ENCODE assay signal across 16 mouse cellular contexts in genomic region chr1:184064306-184064705, GRCm38 (mm10). TPM values are rescaled to one million over a fixed set of nuclear protein-coding genes. Genes with fewer than 3 reads are reported as not detected.
DNase-seq lines count a peak whose midpoint lies in the region; ATAC-seq lines count a peak whose summit lies in the region.
"Had no signal": no experiment of that assay in that cellular context is flagged by ENCODE, and none has a peak within 500 bp of the region (broad histone marks: within the 10 kb centered on the region; RNA-seq: fewer than 3 reads in every experiment).

No protein-coding gene starts in this region.

- 0 out of 2 replicates have a peak overlapping the region, but pooled peaks have one; percentile 10 for H3K27ac ChIP-seq in midbrain, embryonic 10.5 days (replicated peaks)
- H3K27ac ChIP-seq in midbrain, embryonic 13.5 days = no peak overlapping the region
- no peak overlapping the region for H3K27ac ChIP-seq in hindbrain, embryonic 13.5 days
- H3K27ac ChIP-seq: left cerebral cortex, adult 2 months; macrophage had no signal

- WGBS in midbrain, embryonic 10.5 days = 88% methylated on average over 7 of the region's 7 CpGs
- 85% methylated on average over 7 of the region's 7 CpGs for WGBS in midbrain, embryonic 13.5 days
- 80% methylated on average over 7 of the region's 7 CpGs for WGBS in hindbrain, embryonic 13.5 days

- no peaks in the 10 kb centered on the region for H3K27me3 ChIP-seq in midbrain, embryonic 10.5 days (ENCODE audit: low read depth, poor library complexity, severe bottlenecking)
- H3K27me3 ChIP-seq in midbrain, embryonic 13.5 days = no peaks in the 10 kb centered on the region
- H3K27me3 ChIP-seq in megakaryocyte, embryonic 14.5 days (replicated peaks) = no peaks in the 10 kb centered on the region
- no peaks in the 10 kb centered on the region for H3K27me3 ChIP-seq in hindbrain, embryonic 13.5 days

- DNase-seq in gastrocnemius, adult 18-20 months (ENCODE audit: low spot score) = peak; percentile 63
- no peak for DNase-seq in gastrocnemius, postnatal 14 days
- no peak for DNase-seq in midbrain, embryonic 10.5 days (ENCODE audit: low spot score)
- peak; percentile 67 for DNase-seq in thymus, postnatal 4 days
- DNase-seq in left cerebral cortex, adult 8-10 months (ENCODE audit: low spot score in 2 of 2) = no peak
- DNase-seq: cerebellum, adult 11-12 months; kidney, postnatal 14 days; lung, adult 18-20 months; right cerebral cortex, postnatal 25 days had no signal

- no peak overlapping the region for H3K9ac ChIP-seq in midbrain, embryonic 13.5 days (replicated peaks)
- no peak overlapping the region for H3K9ac ChIP-seq in hindbrain, embryonic 13.5 days

- intact Hi-C loops in gastrocnemius, postnatal 14 days (cut with DNase I; ENCODE audit: low total_unique reads) = no loop called here

- H3K9me3 ChIP-seq in midbrain, embryonic 10.5 days (replicated peaks) = no peaks in the 10 kb centered on the region
- no peaks in the 10 kb centered on the region for H3K9me3 ChIP-seq in midbrain, embryonic 13.5 days
- H3K9me3 ChIP-seq in megakaryocyte, embryonic 14.5 days = no peaks in the 10 kb centered on the region
- no peaks in the 10 kb centered on the region for H3K9me3 ChIP-seq in hindbrain, embryonic 13.5 days

- H3K4me2 ChIP-seq in midbrain, embryonic 13.5 days (replicated peaks) = no peak overlapping the region
- no peak overlapping the region for H3K4me2 ChIP-seq in hindbrain, embryonic 13.5 days

- peaks cover 9% of the 10 kb centered on the region for H3K36me3 ChIP-seq in midbrain, embryonic 10.5 days
- H3K36me3 ChIP-seq in midbrain, embryonic 13.5 days = peaks cover 6% of the 10 kb centered on the region
- H3K36me3 ChIP-seq in megakaryocyte, embryonic 14.5 days (replicated peaks; ENCODE audit: low read length) = peaks cover 90% of the 10 kb centered on the region
- H3K36me3 ChIP-seq in hindbrain, embryonic 13.5 days = peaks cover 5% of the 10 kb centered on the region
- H3K36me3 ChIP-seq: G1E had no signal

- ATAC-seq in midbrain, embryonic 13.5 days = no peak
- ATAC-seq in hindbrain, embryonic 13.5 days (ENCODE audit: low FRiP score) = no peak

- H3K4me3 ChIP-seq in midbrain, embryonic 10.5 days = no peak overlapping the region
- no peak overlapping the region for H3K4me3 ChIP-seq in midbrain, embryonic 13.5 days (replicated peaks)
- H3K4me3 ChIP-seq in megakaryocyte, embryonic 14.5 days (replicated peaks) = peak overlapping the region; percentile 74
- no peak overlapping the region for H3K4me3 ChIP-seq in hindbrain, embryonic 13.5 days
- H3K4me3 ChIP-seq: erythroblast, embryonic 14.5 days; left cerebral cortex, adult 2 months had no signal

- H3K4me1 ChIP-seq in midbrain, embryonic 10.5 days = peaks cover 17% of the 10 kb centered on the region
- peaks cover 20% of the 10 kb centered on the region for H3K4me1 ChIP-seq in midbrain, embryonic 13.5 days (replicated peaks)
- H3K4me1 ChIP-seq in megakaryocyte, embryonic 14.5 days = peaks cover 100% of the 10 kb centered on the region
- H3K4me1 ChIP-seq in hindbrain, embryonic 13.5 days (replicated peaks) = peaks cover 18% of the 10 kb centered on the region

RNA-seq across cellular contexts. Expression of gene 1700056E22Rik, which starts 30.2 kb away (rescaled TPM):
- under 1 TPM; 0.43 to 0.73 TPM for total RNA-seq in gastrocnemius, adult 18-20 months (2021)
- 1 to 10 TPM; 1.6 to 1.9 TPM for total RNA-seq in gastrocnemius, postnatal 14 days (2021)
- 2.0 and 2.1 TPM in 2 replicates for polyA plus RNA-seq in midbrain, embryonic 10.5 days (2016; fragmentation: Nextera tagmentation; extraction: Ambion mirVana)
- polyA plus RNA-seq in midbrain, embryonic 13.5 days (2015; fragmentation: Nextera tagmentation; extraction: Ambion mirVana) = 0.94 and 1.6 TPM in 2 replicates
- 19.8 and 52.4 TPM in 2 replicates for polyA plus RNA-seq in megakaryocyte, embryonic 14.5 days (2012; ENCODE audit: insufficient read depth, low replicate concordance)
- under 1 TPM in 2 of 4 experiments, not detected in 2; 0.37 to 0.39 TPM for total RNA-seq in left cerebral cortex, adult 8-10 months (2022)
- polyA plus RNA-seq in hindbrain, embryonic 13.5 days (2015; fragmentation: Nextera tagmentation; extraction: Ambion mirVana) = 1.3 TPM in 2 replicates
- total RNA-seq: G1E; left cerebral cortex, adult 2 months had no signal
- polyA plus RNA-seq: G1E had no signal

RNA-seq across cellular contexts. Expression of gene Dusp10, which starts 51.2 kb away (rescaled TPM):
- total RNA-seq in gastrocnemius, adult 18-20 months (2021) = 10 to 100 TPM; 12.9 to 17.0 TPM
- 10 to 100 TPM; 14.0 to 28.0 TPM for total RNA-seq in gastrocnemius, postnatal 14 days (2021)
- polyA plus RNA-seq in midbrain, embryonic 10.5 days (2016; fragmentation: Nextera tagmentation; extraction: Ambion mirVana) = 6.6 and 9.0 TPM in 2 replicates
- polyA plus RNA-seq in midbrain, embryonic 13.5 days (2015; fragmentation: Nextera tagmentation; extraction: Ambion mirVana) = 5.7 and 6.1 TPM in 2 replicates
- 3.1 and 14.8 TPM in 2 replicates for polyA plus RNA-seq in megakaryocyte, embryonic 14.5 days (2012; ENCODE audit: insufficient read depth, low replicate concordance)
- total RNA-seq in left cerebral cortex, adult 8-10 months (2022) = 1 to 10 TPM; 5.5 to 7.1 (median 6.2) TPM
- 4.7 and 5.2 TPM in 2 replicates for polyA plus RNA-seq in hindbrain, embryonic 13.5 days (2015; fragmentation: Nextera tagmentation; extraction: Ambion mirVana)
- polyA plus RNA-seq: G1E had no signal

Comparison
In these comparisons a context has a peak if more than half of its experiments do, and no peak if none do; other contexts are left out.
1. DNase-seq: peak in gastrocnemius, adult 18-20 months (single experiment) and thymus, postnatal 4 days (single experiment); none in gastrocnemius, postnatal 14 days (single experiment), midbrain, embryonic 10.5 days (single experiment) and left cerebral cortex, adult 8-10 months (0 of 2).